Comparison of ENCODE assay signal across 21 mouse cellular contexts in genomic region chr10:102876946-102877345, GRCm38 (mm10).
"Had no signal": no experiment of that assay in that cellular context is flagged by ENCODE, and none has a peak within 500 bp of the region (broad histone marks: within the 10 kb centered on the region; RNA-seq: fewer than 3 reads in every experiment).

No protein-coding gene starts in this region.

- H3K27me3 ChIP-seq: limb, embryonic 13.5 days; liver, embryonic 12.5 days; liver, embryonic 15.5 days; lung, embryonic 15.5 days; neural tube, embryonic 13.5 days had no signal

- H3K9ac ChIP-seq: limb, embryonic 13.5 days; liver, embryonic 12.5 days; liver, embryonic 15.5 days; lung, embryonic 15.5 days; neural tube, embryonic 13.5 days had no signal

- ATAC-seq: liver, embryonic 12.5 days had no signal

- H3K4me3 ChIP-seq: layer of hippocampus, adult 2 months; limb, embryonic 10.5 days; limb, embryonic 13.5 days; liver, embryonic 12.5 days; liver, embryonic 15.5 days; lung, embryonic 15.5 days; myocyte; neural tube, embryonic 13.5 days had no signal

- H3K4me1 ChIP-seq: liver, embryonic 12.5 days; liver, embryonic 15.5 days; lung, embryonic 15.5 days; neural tube, embryonic 13.5 days had no signal

- H3K27ac ChIP-seq: kidney, postnatal 0 days; layer of hippocampus, adult 2 months; limb, embryonic 10.5 days; limb, embryonic 13.5 days; liver, embryonic 12.5 days; liver, embryonic 15.5 days; lung, embryonic 15.5 days; macrophage; neural tube, embryonic 13.5 days; stomach, postnatal 0 days had no signal

- H3K9me3 ChIP-seq: limb, embryonic 10.5 days; limb, embryonic 13.5 days; liver, embryonic 12.5 days; liver, embryonic 15.5 days; lung, embryonic 15.5 days; neural tube, embryonic 13.5 days had no signal

- H3K4me2 ChIP-seq: liver, embryonic 12.5 days; liver, embryonic 15.5 days; lung, embryonic 15.5 days; neural tube, embryonic 13.5 days had no signal

- DNase-seq: kidney, adult 2 months; kidney, postnatal 25 days; layer of hippocampus, adult 9-11 months; liver; lung, adult 18-20 months; midbrain, embryonic 14.5 days; right cerebral cortex, adult 18-20 months; right cerebral cortex, postnatal 14 days; right cerebral cortex, postnatal 4 days; thymus, postnatal 25 days had no signal

- H3K36me3 ChIP-seq: limb, embryonic 10.5 days; limb, embryonic 13.5 days; liver, embryonic 12.5 days; liver, embryonic 15.5 days; lung, embryonic 15.5 days; neural tube, embryonic 13.5 days had no signal
